Mouse (Mus musculus) midbrain, embryonic 11.5 days (tissue): Measurements from ENCODE around the gene Gadd45b. TPM values are rescaled to one million over a fixed set of nuclear protein-coding genes. Genes with fewer than 3 reads are reported as not detected.
A peak's percentile ranks its signal among the peaks of the same experiment; 100 is the strongest.

Source experiments
- ATAC-seq: fragments of 200-750 bp; cut with Nextera tagmentation; 2 replicates; pipeline ENCODE4 v1.8.0; 2017; ENCODE audit warnings: moderate TSS enrichment, moderate library complexity; ENCODE audit not compliant: low FRiP score
- DNase-seq: peaks from one replicate; pipeline ENCODE4 v3.0.0; 2015; ENCODE audit warnings: low spot score; ENCODE audit errors: missing footprints
- H3K27ac ChIP-seq: fragments of 300-500 bp; sonication (generic); 2 replicates; pipeline ENCODE4 v1.5.1; 2014; ENCODE audit warnings: low read depth, low read length
- H3K27me3 ChIP-seq: fragments of 300-500 bp; sonication (generic); 2 replicates; pipeline ENCODE4 v1.6.1; 2014; ENCODE audit warnings: mild to moderate bottlenecking, low read length, moderate library complexity, mixed read lengths; ENCODE audit not compliant: control insufficient read depth, insufficient read depth
- H3K36me3 ChIP-seq: fragments of 300-500 bp; sonication (generic); 2 replicates; pipeline ENCODE4 v1.6.1; 2014; ENCODE audit warnings: mild to moderate bottlenecking, low read length, moderate library complexity, mixed read lengths; ENCODE audit not compliant: control insufficient read depth, insufficient read depth
- H3K4me1 ChIP-seq: fragments of 300-500 bp; sonication (generic); 2 replicates; pipeline ENCODE4 v1.6.1; 2014; ENCODE audit warnings: low read length; ENCODE audit not compliant: control insufficient read depth, insufficient read depth
- H3K4me2 ChIP-seq: fragments of 300-500 bp; sonication (generic); 2 replicates; pipeline ENCODE4 v1.6.1; 2014; ENCODE audit warnings: mild to moderate bottlenecking, moderate library complexity
- H3K4me3 ChIP-seq: fragments of 300-500 bp; sonication (generic); 2 replicates; pipeline ENCODE4 v1.5.1; 2014; ENCODE audit warnings: low read depth, low read length
- H3K9ac ChIP-seq: fragments of 300-500 bp; sonication (generic); 2 replicates; pipeline ENCODE4 v1.6.1; 2014; ENCODE audit warnings: low read length
- H3K9me3 ChIP-seq: fragments of 300-500 bp; sonication (generic); 2 replicates; pipeline ENCODE4 v1.6.1; 2016; ENCODE audit warnings: low read length; ENCODE audit not compliant: control insufficient read depth
- WGBS: fragments of 180-500 bp; shearing (Covaris S2); extraction: QIAGEN DNeasy Blood & Tissue Kit; methylation state at CpG from one replicate; pipeline ENCODE4 v1.1.7; 2014; 5-methylcytosine and 5-hydroxymethylcytosine counted together
- polyA plus RNA-seq: library from polyadenylated mRNA; unstranded; fragments of >200 nt; fragmentation: Nextera tagmentation; extraction: Ambion mirVana; gene quantifications from 2 replicates; pipeline ENCODE4 v1.2.1, GENCODE M21; 2014

Gene Gadd45b
- polyA plus RNA-seq, 1 experiment from 2014 or later, result 10.1 TPM

GRCm38 (mm10) chr10:80897861-80898510, 31.9 kb upstream of the Gadd45b start:
- no peak overlapping the region for H3K4me2 ChIP-seq
- peaks cover 4% of the 10 kb centered on the region for H3K36me3 ChIP-seq
- no peak overlapping the region for H3K4me3 ChIP-seq
- H3K4me1 ChIP-seq, result peaks cover 8% of the 10 kb centered on the region
- DNase-seq (peak; percentile 85), ATAC-seq (no peak)
- WGBS, result 34% methylated on average over 41 of the region's 41 CpGs
- H3K9ac ChIP-seq, result no peak overlapping the region
- H3K27me3 ChIP-seq, result no peaks in the 10 kb centered on the region
- H3K27ac ChIP-seq, result no peak overlapping the region
- no peaks in the 10 kb centered on the region for H3K9me3 ChIP-seq

- DNase-seq (no peak), ATAC-seq (no peak)
- no peaks in the 10 kb centered on the region for H3K27me3 ChIP-seq
- peak overlapping the region; percentile 98; the same call in 1 of the 2 replicates for H3K4me2 ChIP-seq
- 87% methylated on average over 8 of the region's 8 CpGs for WGBS
- peaks cover 8% of the 10 kb centered on the region for H3K4me1 ChIP-seq
- H3K9me3 ChIP-seq, result no peaks in the 10 kb centered on the region
- H3K27ac ChIP-seq, result no peak overlapping the region
- no peak overlapping the region for H3K4me3 ChIP-seq
- no peak overlapping the region for H3K9ac ChIP-seq
- H3K36me3 ChIP-seq, result peaks cover 11% of the 10 kb centered on the region
Observed at GRCm38 (mm10) chr10:80899074-80899473, 30.8 kb upstream of the Gadd45b start.

- Histone ChIP-seq H3K36me3 (peaks cover 18% of the 10 kb centered on the region), H3K27me3 (no peaks in the 10 kb centered on the region), H3K9me3 (no peaks in the 10 kb centered on the region), H3K4me3 (peak overlapping the region; percentile 90), H3K27ac (no peak overlapping the region), H3K4me2 (peak overlapping the region; percentile 98), H3K4me1 (peaks cover 8% of the 10 kb centered on the region), H3K9ac (peak overlapping the region; percentile 83)
- 17% methylated on average over 25 of the region's 25 CpGs for WGBS
- DNase-seq (no peak), ATAC-seq (peak; percentile 10)
Observed at GRCm38 (mm10) chr10:80899591-80900317, 30.1 kb upstream of the Gadd45b start.

GRCm38 (mm10) chr10:80900318-80901247, 29.3 kb upstream of the Gadd45b start, which contains the start of gene Timm13:
Timm13 (minus strand) TSS chr10:80900969.
- under 1% methylated on average over 72 of the region's 72 CpGs for WGBS

GRCm38 (mm10) chr10:80901409-80902272, 28.2 kb upstream of the Gadd45b start:
- no peaks in the 10 kb centered on the region for H3K27me3 ChIP-seq
- H3K9ac ChIP-seq, result no peak overlapping the region
- no peak overlapping the region for H3K4me3 ChIP-seq
- no peak for DNase-seq
- peaks cover 8% of the 10 kb centered on the region for H3K4me1 ChIP-seq
- no peak for ATAC-seq
- WGBS, result 90% methylated on average over 19 of the region's 19 CpGs
- no peak overlapping the region for H3K27ac ChIP-seq
- no peaks in the 10 kb centered on the region for H3K9me3 ChIP-seq
- peaks cover 24% of the 10 kb centered on the region for H3K36me3 ChIP-seq
- H3K4me2 ChIP-seq, result no peak overlapping the region; the same call in 1 of the 2 replicates

More at GRCm38 (mm10) chr10:80900318-80901247, 29.3 kb upstream of the Gadd45b start, which contains the start of gene Timm13:
- Histone ChIP-seq H3K4me2 (peak within 1 kb of the TSS; percentile 98), H3K4me3 (peak within 1 kb of the TSS; percentile 90), H3K36me3 (peaks cover 20% of the 10 kb centered on the region), H3K4me1 (peaks cover 8% of the 10 kb centered on the region), H3K27me3 (no peaks in the 10 kb centered on the region), H3K9me3 (no peaks in the 10 kb centered on the region), H3K27ac (peak within 1 kb of the TSS; percentile 61), H3K9ac (peak within 1 kb of the TSS; percentile 83)
- peak; percentile 100 for DNase-seq
- ATAC-seq, result peak; percentile 95

GRCm38 (mm10) chr10:80902273-80902940, 27.5 kb upstream of the Gadd45b start:
- WGBS, result 92% methylated on average over 9 of the region's 9 CpGs

GRCm38 (mm10) chr10:80903282-80903681, 26.6 kb upstream of the Gadd45b start:
- H3K36me3 ChIP-seq, result peaks cover 31% of the 10 kb centered on the region
- no peak overlapping the region for H3K27ac ChIP-seq
- H3K4me3 ChIP-seq, result no peak overlapping the region
- 95% methylated on average over 10 of the region's 10 CpGs for WGBS
- H3K9me3 ChIP-seq, result no peaks in the 10 kb centered on the region
- H3K9ac ChIP-seq, result no peak overlapping the region
- H3K4me2 ChIP-seq, result no peak overlapping the region
- H3K27me3 ChIP-seq, result no peaks in the 10 kb centered on the region
- no peak for ATAC-seq
- no peak for DNase-seq
- H3K4me1 ChIP-seq, result peaks cover 8% of the 10 kb centered on the region

More at GRCm38 (mm10) chr10:80902273-80902940, 27.5 kb upstream of the Gadd45b start:
- H3K9me3 ChIP-seq, result no peaks in the 10 kb centered on the region
- no peak overlapping the region for H3K4me3 ChIP-seq
- H3K36me3 ChIP-seq, result peaks cover 26% of the 10 kb centered on the region
- H3K4me1 ChIP-seq, result peaks cover 8% of the 10 kb centered on the region
- no peak for DNase-seq
- no peak overlapping the region for H3K9ac ChIP-seq
- no peak overlapping the region for H3K4me2 ChIP-seq
- no peaks in the 10 kb centered on the region for H3K27me3 ChIP-seq
- no peak overlapping the region for H3K27ac ChIP-seq
- no peak for ATAC-seq
